Comparison of ENCODE assay signal across 9 mouse cellular contexts in genomic region chr11:101839426-101839825, GRCm38 (mm10). TPM values are rescaled to one million over a fixed set of nuclear protein-coding genes. Genes with fewer than 3 reads are reported as not detected.
DNase-seq lines count a peak whose midpoint lies in the region; ATAC-seq lines count a peak whose summit lies in the region.
"Had no signal": no experiment of that assay in that cellular context is flagged by ENCODE, and none has a peak within 500 bp of the region (broad histone marks: within the 10 kb centered on the region; RNA-seq: fewer than 3 reads in every experiment).

No protein-coding gene starts in this region.

- DNase-seq in kidney, postnatal 14 days: peak; percentile 7
- DNase-seq in kidney, postnatal 10 days: no peak
- DNase-seq in brain, adult 2 months (ENCODE audit: low read depth, low spot score): peak; percentile 83
- DNase-seq in cerebellum, postnatal 10 days: peak; percentile 60 to 62
- peak; percentile 29 for DNase-seq in lung, postnatal 14 days
- DNase-seq: thymus, postnatal 25 days had no signal

- ATAC-seq in erythroblast, adult 5-6 weeks (replicated peaks; ENCODE audit: low FRiP score, poor library complexity, severe bottlenecking): no peak
- ATAC-seq in megakaryocyte, adult 5-6 weeks (ENCODE audit: poor library complexity, severe bottlenecking): no peak

RNA-seq across cellular contexts. Expression of gene Etv4, which starts 54.3 kb away (rescaled TPM):
- total RNA-seq in erythroblast, adult 5-6 weeks (2015; ENCODE audit: low replicate concordance): not detected in 2 replicates
- not detected in 2 replicates for total RNA-seq in erythroblast, adult 5-6 weeks (2017; ENCODE audit: low replicate concordance)
- total RNA-seq in megakaryocyte, adult 5-6 weeks (2015): not detected in 2 replicates
- not detected in 2 replicates for total RNA-seq in megakaryocyte, adult 5-6 weeks (2017)
- total RNA-seq: neutrophil, adult 5-6 weeks had no signal

RNA-seq across cellular contexts. Expression of gene Meox1, which starts 54.7 kb away (rescaled TPM):
- not detected in 2 replicates for total RNA-seq in erythroblast, adult 5-6 weeks (2015; ENCODE audit: low replicate concordance)
- not detected in 2 replicates for total RNA-seq in erythroblast, adult 5-6 weeks (2017; ENCODE audit: low replicate concordance)
- not detected in 2 replicates for total RNA-seq in megakaryocyte, adult 5-6 weeks (2015)
- total RNA-seq in megakaryocyte, adult 5-6 weeks (2017): 0.15 TPM in 1 of 2 replicates, not detected in the other
- total RNA-seq: neutrophil, adult 5-6 weeks had no signal
